Comparison of ENCODE assay signal across 8 mouse cellular contexts in the genomic region with DNA sequence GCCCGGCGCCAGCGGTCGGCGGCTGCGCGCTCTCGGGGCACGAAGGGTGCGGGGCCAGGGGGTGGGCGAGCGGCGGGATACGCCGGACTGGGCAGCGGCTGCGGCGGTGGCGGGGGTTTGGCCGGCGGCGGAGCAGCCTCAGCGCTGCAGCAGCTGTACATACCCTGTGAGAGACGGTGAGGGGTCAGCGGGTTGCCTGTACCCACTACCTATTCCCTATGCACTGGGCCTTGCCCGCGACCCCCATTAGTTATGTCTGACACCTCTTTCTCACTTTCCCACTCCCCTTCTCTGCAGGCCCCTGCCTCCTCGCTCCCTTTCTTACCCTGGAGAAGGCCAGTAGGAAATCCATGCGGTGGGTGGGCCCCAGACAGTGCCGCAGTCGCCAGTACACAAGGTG. TPM values are rescaled to one million over a fixed set of nuclear protein-coding genes. Genes with fewer than 3 reads are reported as not detected.
DNase-seq lines count a peak whose midpoint lies in the region; ATAC-seq and TF ChIP-seq lines count a peak whose summit lies in the region.

No protein-coding gene starts in this region.

- no peaks in the 10 kb centered on the region for H3K9me3 ChIP-seq in heart, embryonic 13.5 days
- H3K9me3 ChIP-seq in hindbrain, embryonic 15.5 days = no peaks in the 10 kb centered on the region
- H3K9me3 ChIP-seq in midbrain, embryonic 14.5 days (ENCODE audit: control insufficient read depth, low read length) = no peaks in the 10 kb centered on the region

- peak overlapping the region; percentile 69 for H3K4me2 ChIP-seq in heart, embryonic 13.5 days
- peak overlapping the region; percentile 47 for H3K4me2 ChIP-seq in hindbrain, embryonic 15.5 days
- peak overlapping the region; percentile 42 for H3K4me2 ChIP-seq in midbrain, embryonic 14.5 days (ENCODE audit: low read length)

- 2% methylated on average over 31 of the region's 31 CpGs for WGBS in heart, embryonic 13.5 days
- WGBS in hindbrain, embryonic 15.5 days = 5% methylated on average over 9 of the region's 31 CpGs
- WGBS in midbrain, embryonic 14.5 days = 3% methylated on average over 26 of the region's 31 CpGs

- no peak overlapping the region for H3K27ac ChIP-seq in heart, embryonic 13.5 days (replicated peaks)
- H3K27ac ChIP-seq in cortical plate, adult 2 months (ENCODE audit: insufficient read depth, low read length) = no peak overlapping the region
- H3K27ac ChIP-seq in hindbrain, embryonic 15.5 days (replicated peaks) = no peak overlapping the region
- H3K27ac ChIP-seq in midbrain, embryonic 14.5 days (replicated peaks; ENCODE audit: low read depth, low read length) = no peak overlapping the region

- peak overlapping the region; percentile 75 for H3K9ac ChIP-seq in heart, embryonic 13.5 days
- H3K9ac ChIP-seq in hindbrain, embryonic 15.5 days = no peak overlapping the region
- H3K9ac ChIP-seq in midbrain, embryonic 14.5 days (replicated peaks; ENCODE audit: low read length) = peak overlapping the region; percentile 23; the same call in 1 of the 2 replicates

- no peak for ATAC-seq in heart, embryonic 13.5 days (ENCODE audit: extremely low read depth, insufficient number of reproducible peaks, low FRiP score, low TSS enrichment)
- ATAC-seq in hindbrain, embryonic 15.5 days (ENCODE audit: low FRiP score, low read depth) = no peak
- ATAC-seq in midbrain, embryonic 14.5 days (ENCODE audit: low FRiP score, low TSS enrichment) = no peak
- no peak for ATAC-seq in cerebellum, adult (ENCODE audit: insufficient number of reproducible peaks, low FRiP score, low TSS enrichment)

- TF ChIP-seq CTCF in cortical plate, adult 2 months (IDR thresholded peaks at IDR 0.05; ENCODE audit: extremely low read depth, insufficient read depth, low read length) = no peak

- peak overlapping the region; percentile 54 for H3K4me3 ChIP-seq in heart, embryonic 13.5 days
- peak overlapping the region; percentile 20; the same call in 1 of the 2 replicates for H3K4me3 ChIP-seq in cortical plate, adult 2 months (ENCODE audit: insufficient read depth, low read length)
- peak overlapping the region; percentile 28 for H3K4me3 ChIP-seq in hindbrain, embryonic 15.5 days
- peak overlapping the region; percentile 27 for H3K4me3 ChIP-seq in midbrain, embryonic 14.5 days (replicated peaks; ENCODE audit: low read depth, low read length)

- peaks cover 60% of the 10 kb centered on the region for H3K27me3 ChIP-seq in heart, embryonic 13.5 days (replicated peaks)
- peaks cover 64% of the 10 kb centered on the region for H3K27me3 ChIP-seq in hindbrain, embryonic 15.5 days
- peaks cover 46% of the 10 kb centered on the region for H3K27me3 ChIP-seq in midbrain, embryonic 14.5 days (ENCODE audit: control insufficient read depth, insufficient read depth, low read length)

- TF ChIP-seq POLR2A in cortical plate, adult 2 months (IDR thresholded peaks at IDR 0.05; ENCODE audit: extremely low read depth, insufficient read depth, low read length) = no peak

- H3K4me1 ChIP-seq in heart, embryonic 13.5 days = peaks cover 26% of the 10 kb centered on the region
- peaks cover 3% of the 10 kb centered on the region for H3K4me1 ChIP-seq in cortical plate, adult 2 months (ENCODE audit: control insufficient read depth, insufficient read depth, low read length)
- peaks cover 37% of the 10 kb centered on the region for H3K4me1 ChIP-seq in hindbrain, embryonic 15.5 days (replicated peaks)
- peaks cover 11% of the 10 kb centered on the region for H3K4me1 ChIP-seq in midbrain, embryonic 14.5 days (ENCODE audit: control insufficient read depth, insufficient read depth, low read length)

- H3K36me3 ChIP-seq in heart, embryonic 13.5 days = peaks cover 8% of the 10 kb centered on the region
- no peaks in the 10 kb centered on the region for H3K36me3 ChIP-seq in hindbrain, embryonic 15.5 days
- H3K36me3 ChIP-seq in midbrain, embryonic 14.5 days (ENCODE audit: control insufficient read depth, insufficient read depth, low read length) = 0 out of 2 replicates have a peak, but pooled peaks cover 1% of the 10 kb centered on the region

- DNase-seq in heart, adult 18-20 months = no peak
- DNase-seq in midbrain, embryonic 14.5 days = no peak
- DNase-seq in adrenal gland, postnatal 10 days = no peak
- no peak for DNase-seq in kidney, adult 8-10 months

RNA-seq across cellular contexts. Expression of gene Grwd1, which starts 3.2 kb away (rescaled TPM):
- 41.9 and 44.1 TPM in 2 replicates for polyA plus RNA-seq in heart, embryonic 13.5 days (2015; fragmentation: Nextera tagmentation; extraction: Ambion mirVana)
- 10 to 100 TPM; 15.0 to 15.2 TPM for total RNA-seq in heart, adult 18-20 months (2021)
- 15.7 and 17.5 TPM in 2 replicates for polyA plus RNA-seq in cortical plate, adult 2 months (2012; rRNA removed)
- 41.8 and 43.1 TPM in 2 replicates for polyA plus RNA-seq in hindbrain, embryonic 15.5 days (2015; fragmentation: Nextera tagmentation; extraction: Ambion mirVana)
- 37.2 and 37.4 TPM in 2 replicates for polyA plus RNA-seq in midbrain, embryonic 14.5 days (2014; fragmentation: Nextera tagmentation; extraction: Ambion mirVana)
- total RNA-seq in adrenal gland, postnatal 10 days (2021) = 10 to 100 TPM; 23.7 to 27.5 TPM

RNA-seq across cellular contexts. Expression of gene Kcnj14, which starts 9.3 kb away (rescaled TPM):
- polyA plus RNA-seq in heart, embryonic 13.5 days (2015; fragmentation: Nextera tagmentation; extraction: Ambion mirVana) = 0.39 and 0.43 TPM in 2 replicates
- 1 to 10 TPM; 1.2 to 1.8 TPM for total RNA-seq in heart, adult 18-20 months (2021)
- polyA plus RNA-seq in cortical plate, adult 2 months (2012; rRNA removed) = 1.8 and 2.6 TPM in 2 replicates
- 1.1 and 1.6 TPM in 2 replicates for polyA plus RNA-seq in hindbrain, embryonic 15.5 days (2015; fragmentation: Nextera tagmentation; extraction: Ambion mirVana)
- polyA plus RNA-seq in midbrain, embryonic 14.5 days (2014; fragmentation: Nextera tagmentation; extraction: Ambion mirVana) = 0.63 and 0.88 TPM in 2 replicates
- under 1 TPM; 0.24 to 0.51 TPM for total RNA-seq in adrenal gland, postnatal 10 days (2021)

RNA-seq across cellular contexts. Expression of gene Cyth2, which starts 19.5 kb away (rescaled TPM):
- polyA plus RNA-seq in heart, embryonic 13.5 days (2015; fragmentation: Nextera tagmentation; extraction: Ambion mirVana) = 90.1 and 103 TPM in 2 replicates
- 10 to 100 TPM; 65.8 to 68.9 TPM for total RNA-seq in heart, adult 18-20 months (2021)
- 161 and 162 TPM in 2 replicates for polyA plus RNA-seq in cortical plate, adult 2 months (2012; rRNA removed)
- 271 and 286 TPM in 2 replicates for polyA plus RNA-seq in hindbrain, embryonic 15.5 days (2015; fragmentation: Nextera tagmentation; extraction: Ambion mirVana)
- polyA plus RNA-seq in midbrain, embryonic 14.5 days (2014; fragmentation: Nextera tagmentation; extraction: Ambion mirVana) = 281 and 288 TPM in 2 replicates
- total RNA-seq in adrenal gland, postnatal 10 days (2021) = 100 to 1,000 TPM in 1 of 2 experiments, 10 to 100 TPM in 1; 88.5 to 107 TPM

RNA-seq across cellular contexts. Expression of gene Kdelr1, which starts 38.6 kb away (rescaled TPM):
- 56.4 and 58.7 TPM in 2 replicates for polyA plus RNA-seq in heart, embryonic 13.5 days (2015; fragmentation: Nextera tagmentation; extraction: Ambion mirVana)
- total RNA-seq in heart, adult 18-20 months (2021) = 100 to 1,000 TPM; 105 to 125 TPM
- 106 and 107 TPM in 2 replicates for polyA plus RNA-seq in cortical plate, adult 2 months (2012; rRNA removed)
- 56.4 and 61.0 TPM in 2 replicates for polyA plus RNA-seq in hindbrain, embryonic 15.5 days (2015; fragmentation: Nextera tagmentation; extraction: Ambion mirVana)
- 99.1 and 126 TPM in 2 replicates for polyA plus RNA-seq in midbrain, embryonic 14.5 days (2014; fragmentation: Nextera tagmentation; extraction: Ambion mirVana)
- 100 to 1,000 TPM; 126 to 132 TPM for total RNA-seq in adrenal gland, postnatal 10 days (2021)

RNA-seq across cellular contexts. Expression of gene Grin2d, which starts 44.3 kb away (rescaled TPM):
- polyA plus RNA-seq in heart, embryonic 13.5 days (2015; fragmentation: Nextera tagmentation; extraction: Ambion mirVana) = 0.13 and 0.23 TPM in 2 replicates
- total RNA-seq in heart, adult 18-20 months (2021) = 1 to 10 TPM; 1.4 to 1.5 TPM
- 9.0 and 10.0 TPM in 2 replicates for polyA plus RNA-seq in cortical plate, adult 2 months (2012; rRNA removed)
- 3.4 and 4.3 TPM in 2 replicates for polyA plus RNA-seq in hindbrain, embryonic 15.5 days (2015; fragmentation: Nextera tagmentation; extraction: Ambion mirVana)
- 2.3 and 4.4 TPM in 2 replicates for polyA plus RNA-seq in midbrain, embryonic 14.5 days (2014; fragmentation: Nextera tagmentation; extraction: Ambion mirVana)
- 1 to 10 TPM in 1 of 2 experiments, under 1 TPM in 1; 0.72 to 1.2 TPM for total RNA-seq in adrenal gland, postnatal 10 days (2021)
